Mouse (Mus musculus) kidney, adult 9 months (tissue): ENCODE data around the gene Ccdc8.
A peak's percentile ranks its signal among the peaks of the same experiment; 100 is the strongest.

Experiments used
- DNase-seq: peaks from one replicate; pipeline ENCODE4 v3.0.0; 2022

The Ccdc8 gene

GRCm38 (mm10) chr7:17015381-17015780, 22.9 kb downstream of the Ccdc8 start:
- DNase-seq, result no peak

- peak; percentile 96 for DNase-seq
Measured at GRCm38 (mm10) chr7:17017036-17017435, 24.5 kb downstream of the Ccdc8 start.

- no peak for DNase-seq
Measured at GRCm38 (mm10) chr7:17017921-17018320, 25.4 kb downstream of the Ccdc8 start.

GRCm38 (mm10) chr7:17019426-17020166, 27.1 kb downstream of the Ccdc8 start:
- DNase-seq, result no peak

- no peak for DNase-seq
Measured at GRCm38 (mm10) chr7:17022176-17022575, 29.7 kb downstream of the Ccdc8 start.

- peak; percentile 34 for DNase-seq
Measured at GRCm38 (mm10) chr7:17023701-17024100, 31.2 kb downstream of the Ccdc8 start.

GRCm38 (mm10) chr7:17024141-17024540, 31.6 kb downstream of the Ccdc8 start:
- DNase-seq, result peak; percentile 35

GRCm38 (mm10) chr7:17024814-17025504, 32.5 kb downstream of the Ccdc8 start:
- DNase-seq, result peak; percentile 79

GRCm38 (mm10) chr7:17025505-17025894, 33.0 kb downstream of the Ccdc8 start:
- DNase-seq, result peak; percentile 50

GRCm38 (mm10) chr7:17025896-17026622, 33.6 kb downstream of the Ccdc8 start:
- DNase-seq, result no peak

GRCm38 (mm10) chr7:17026710-17027587, 34.4 kb downstream of the Ccdc8 start:
- DNase-seq, result peak; percentile 86

- DNase-seq, result peak; percentile 92
Measured at GRCm38 (mm10) chr7:17027588-17028343, 35.3 kb downstream of the Ccdc8 start, which contains the start of gene Ppp5c. TSS of gene Ppp5c (minus strand) at chr7:17027924.

- DNase-seq, result no peak
Measured at GRCm38 (mm10) chr7:17028923-17029322, 36.4 kb downstream of the Ccdc8 start.

- DNase-seq, result no peak
Measured at GRCm38 (mm10) chr7:17030239-17030638, 37.7 kb downstream of the Ccdc8 start.

GRCm38 (mm10) chr7:17038018-17038695, 45.6 kb downstream of the Ccdc8 start:
- DNase-seq, result no peak

- no peak for DNase-seq
Measured at GRCm38 (mm10) chr7:17039373-17039772, 46.9 kb downstream of the Ccdc8 start.

GRCm38 (mm10) chr7:17045743-17046142, 53.2 kb downstream of the Ccdc8 start:
- no peak for DNase-seq
